Mouse (Mus musculus) thymus, postnatal 0 days (tissue): ENCODE measurements around the gene Vmn2r24. TPM values are rescaled to one million over a fixed set of nuclear protein-coding genes. Genes with fewer than 3 reads are reported as not detected.
"Not testable (repeated sequence)": the region's sequence is repeated elsewhere in the genome, so short reads cannot be mapped to it uniquely, and the experiment has no call there.

ENCODE experiments used
- DNase-seq: peaks from one replicate; pipeline ENCODE4 v3.0.0-alpha.2; 2015; ENCODE audit warnings: low spot score
- polyA plus RNA-seq: library from polyadenylated mRNA; unstranded; fragments of >200 nt; fragmentation: Nextera tagmentation; extraction: Ambion mirVana; gene quantifications from 2 replicates; pipeline ENCODE4 v1.2.1, GENCODE M21; 2015

Vmn2r24 gene
- not detected in 2 replicates for polyA plus RNA-seq

GRCm38 (mm10) chr6:123778579-123778978, at the start of gene Vmn2r24:
Gene Vmn2r24, plus strand, starts transcription at chr6:123778879.
- no peak for DNase-seq

GRCm38 (mm10) chr6:123770031-123770430, 8.6 kb upstream of the Vmn2r24 start:
- no peak for DNase-seq

- no peak for DNase-seq
Observed at GRCm38 (mm10) chr6:123784857-123785256, 6.2 kb downstream of the Vmn2r24 start.

GRCm38 (mm10) chr6:123793746-123794145, 15.1 kb downstream of the Vmn2r24 start:
- no peak for DNase-seq

GRCm38 (mm10) chr6:123810291-123810690, 31.6 kb downstream of the Vmn2r24 start:
- not testable (repeated sequence) for DNase-seq

- no peak for DNase-seq
Observed at GRCm38 (mm10) chr6:123819951-123820350, 41.3 kb downstream of the Vmn2r24 start.

- not testable (repeated sequence) for DNase-seq
Observed at GRCm38 (mm10) chr6:123853363-123853762, 74.7 kb downstream of the Vmn2r24 start, which contains the start of gene Vmn2r25. Gene Vmn2r25, minus strand, starts transcription at chr6:123853463.

Other genes with a start within 250 kb of the Vmn2r24 start
- not detected in 2 replicates for gene Vmn2r21, start 245.5 kb upstream of the Vmn2r24 start, polyA plus RNA-seq
- gene Vmn2r22, start 128.2 kb upstream of the Vmn2r24 start, polyA plus RNA-seq, result not detected in 2 replicates
- not detected in 2 replicates for gene Vmn2r23, start 76.2 kb upstream of the Vmn2r24 start, polyA plus RNA-seq
- gene Vmn2r25, start 74.6 kb downstream of the Vmn2r24 start, polyA plus RNA-seq, result not detected in 2 replicates
- gene Vmn2r26, start 245.7 kb downstream of the Vmn2r24 start, polyA plus RNA-seq, result not detected in 2 replicates